Mouse (Mus musculus) heart, embryonic 14.5 days (tissue): ENCODE data around the gene Galnt17. TPM values are rescaled to one million over a fixed set of nuclear protein-coding genes. Genes with fewer than 3 reads are reported as not detected.

Experiments used
- ATAC-seq: fragments of 200-750 bp; cut with Nextera tagmentation; 2 replicates; pipeline ENCODE4 v1.8.0; 2017; ENCODE audit warnings: low read depth, moderate TSS enrichment; ENCODE audit not compliant: insufficient number of reproducible peaks, insufficient read depth, low FRiP score
- H3K27ac ChIP-seq, 2 experiments: fragments of 200-500 bp in 1 of 2; fragments of 300-500 bp in 1 of 2; sonication (generic) in 1 of 2; replicated peaks in 1 of 2; 2 replicates each; pipeline ENCODE4 v1.5.1; 2012 to 2014; ENCODE audit warnings: low read depth in 2 of 2, low read length in 2 of 2, control low read depth in 1 of 2, mild to moderate bottlenecking in 1 of 2, mixed read lengths in 1 of 2; ENCODE audit not compliant: control insufficient read depth in 1 of 2, insufficient read depth in 1 of 2
- H3K27me3 ChIP-seq: fragments of 300-500 bp; sonication (generic); 2 replicates; pipeline ENCODE4 v1.6.1; 2014; ENCODE audit warnings: mild to moderate bottlenecking, low read length, control low read depth; ENCODE audit not compliant: control insufficient read depth, insufficient read depth
- H3K36me3 ChIP-seq: fragments of 300-500 bp; sonication (generic); 2 replicates; pipeline ENCODE4 v1.6.1; 2014; ENCODE audit warnings: mild to moderate bottlenecking, control low read depth, low read length, mixed read lengths; ENCODE audit not compliant: control insufficient read depth, insufficient read depth
- H3K4me1 ChIP-seq, 2 experiments: fragments of 200-500 bp in 1 of 2; fragments of 300-500 bp in 1 of 2; sonication (generic) in 1 of 2; 2 replicates each; pipeline ENCODE4 v1.6.1; 2012 to 2014; ENCODE audit warnings: low read length in 2 of 2, control low read depth in 1 of 2, mixed read lengths in 1 of 2; ENCODE audit not compliant: control insufficient read depth in 2 of 2, insufficient read depth in 2 of 2
- H3K4me2 ChIP-seq: fragments of 300-500 bp; sonication (generic); 2 replicates; pipeline ENCODE4 v1.6.1; 2014; ENCODE audit warnings: mild to moderate bottlenecking, low read length
- H3K4me3 ChIP-seq, 2 experiments: fragments of 200-500 bp in 1 of 2; fragments of 300-500 bp in 1 of 2; sonication (generic) in 1 of 2; 2 replicates each; pipeline ENCODE4 v1.5.1; 2012 to 2014; ENCODE audit warnings: low read length in 2 of 2, mild to moderate bottlenecking in 2 of 2, control low read depth in 1 of 2, low read depth in 1 of 2, moderate library complexity in 1 of 2; ENCODE audit not compliant: control insufficient read depth in 1 of 2, insufficient read depth in 1 of 2
- H3K9ac ChIP-seq: fragments of 300-500 bp; sonication (generic); 2 replicates; pipeline ENCODE4 v1.6.1; 2014; ENCODE audit warnings: mild to moderate bottlenecking, low read length
- H3K9me3 ChIP-seq: fragments of 300-500 bp; sonication (generic); 2 replicates; pipeline ENCODE4 v1.6.1; 2016; ENCODE audit warnings: low read length, control low read depth; ENCODE audit not compliant: control insufficient read depth
- WGBS: fragments of 180-500 bp; shearing (Covaris S2); extraction: QIAGEN DNeasy Blood & Tissue Kit; methylation state at CpG from one replicate; pipeline ENCODE4 v1.1.7; 2014; 5-methylcytosine and 5-hydroxymethylcytosine counted together
- polyA plus RNA-seq: library from polyadenylated mRNA; unstranded; fragments of >200 nt; fragmentation: Nextera tagmentation; extraction: Ambion mirVana; gene quantifications from 2 replicates; pipeline ENCODE4 v1.2.1, GENCODE M21; 2014

Gene Galnt17
- 1.6 and 1.7 TPM in 2 replicates for polyA plus RNA-seq

DNA sequence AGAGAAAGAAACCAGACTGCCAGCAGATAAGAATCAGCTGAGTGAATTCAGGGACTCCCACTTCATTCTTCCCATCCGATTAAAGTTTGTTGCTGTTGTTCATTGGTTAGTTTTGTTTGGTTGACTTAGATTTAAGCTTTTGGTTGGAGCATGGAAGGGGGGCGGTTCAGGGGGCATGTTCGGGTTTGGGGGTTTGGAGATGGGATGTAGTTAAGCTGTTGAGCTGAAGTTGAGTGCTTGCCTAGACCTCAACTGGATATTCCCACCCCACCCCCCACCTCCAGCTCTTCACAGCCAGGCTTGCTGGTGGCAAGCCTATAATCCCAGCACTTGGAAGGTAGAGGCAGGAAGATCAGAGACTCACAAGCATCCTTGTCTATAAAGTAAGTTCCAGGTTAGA is at the start of gene Galnt17:
TSS of gene Galnt17 (minus strand) at position 101 of the 400 bp plus-strand sequence.
- peak within 1 kb of the TSS in 1 of 2 experiments; percentile 37; a peak in 3 of 4 replicates for H3K27ac ChIP-seq
- H3K27me3 ChIP-seq, result peaks cover 26% of the 10 kb centered on the region
- no peaks in the 10 kb centered on the region for H3K9me3 ChIP-seq
- no peak for ATAC-seq
- H3K4me3 ChIP-seq, result peak within 1 kb of the TSS; percentile 56 to 64
- peak within 1 kb of the TSS; percentile 65 for H3K9ac ChIP-seq
- 55% methylated on average over 3 of the region's 3 CpGs for WGBS
- 0 out of 4 replicates have a peak, but pooled peaks cover 0 to 7% of the 10 kb centered on the region in 2 experiments for H3K4me1 ChIP-seq
- no peaks in the 10 kb centered on the region for H3K36me3 ChIP-seq
- peak within 1 kb of the TSS; percentile 91 for H3K4me2 ChIP-seq

DNA sequence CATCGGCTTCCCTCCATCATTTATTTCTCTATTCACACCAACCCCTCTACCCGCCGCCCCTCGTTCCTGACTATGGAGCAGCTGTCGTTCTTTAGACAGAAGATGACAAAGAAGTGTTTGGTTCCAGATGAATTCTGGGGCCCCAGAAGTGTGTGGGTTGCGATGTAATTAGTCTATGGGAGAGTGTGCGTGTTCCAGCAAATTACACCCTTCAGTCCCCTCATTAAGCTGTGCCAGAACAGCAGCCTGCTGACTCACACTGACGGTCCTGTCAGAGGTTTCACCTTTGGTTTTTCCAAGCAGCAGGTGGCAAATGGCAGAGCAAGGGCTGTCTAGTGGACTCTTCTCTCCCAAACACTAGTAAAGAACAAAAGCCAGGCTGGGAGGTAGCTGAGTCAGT is 26.2 kb upstream of the Galnt17 start:
- no peak overlapping the region for H3K4me2 ChIP-seq

DNA sequence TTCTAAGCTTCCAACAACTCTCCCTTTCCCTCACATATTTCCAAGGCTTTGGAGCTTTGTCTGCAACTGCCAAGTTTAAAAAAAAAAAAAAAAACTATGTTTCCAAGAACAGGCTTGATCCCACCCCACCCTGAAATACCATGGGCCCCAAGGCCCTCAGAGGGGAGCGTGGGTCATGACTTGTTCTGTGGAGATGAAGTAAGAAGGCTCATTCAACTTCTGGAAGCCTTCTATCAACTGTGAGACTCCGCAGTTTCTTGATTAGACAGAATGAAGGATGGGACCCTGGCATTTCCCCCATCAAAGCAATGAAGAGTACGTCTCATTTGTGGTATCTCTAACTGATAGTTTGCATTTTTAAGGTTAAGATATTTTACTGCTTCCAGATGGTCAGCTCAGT is 13.0 kb upstream of the Galnt17 start:
- no peaks in the 10 kb centered on the region for H3K27me3 ChIP-seq
- no peak overlapping the region for H3K27ac ChIP-seq
- H3K9me3 ChIP-seq, result no peaks in the 10 kb centered on the region
- no peaks in the 10 kb centered on the region for H3K4me1 ChIP-seq
- no peaks in the 10 kb centered on the region for H3K36me3 ChIP-seq
- no peak overlapping the region for H3K9ac ChIP-seq
- H3K4me2 ChIP-seq, result no peak overlapping the region
- 52% methylated on average over 3 of the region's 3 CpGs for WGBS
- H3K4me3 ChIP-seq, result no peak overlapping the region
- ATAC-seq, result no peak

More for the DNA sequence above, 26.2 kb upstream of the Galnt17 start:
- no peak overlapping the region for H3K4me3 ChIP-seq
- H3K36me3 ChIP-seq, result no peaks in the 10 kb centered on the region
- H3K9me3 ChIP-seq, result no peaks in the 10 kb centered on the region
- ATAC-seq, result no peak
- H3K4me1 ChIP-seq, result no peaks in the 10 kb centered on the region
- no peaks in the 10 kb centered on the region for H3K27me3 ChIP-seq
- no peak overlapping the region for H3K27ac ChIP-seq
- 84% methylated on average over 8 of the region's 8 CpGs for WGBS
- H3K9ac ChIP-seq, result no peak overlapping the region

DNA sequence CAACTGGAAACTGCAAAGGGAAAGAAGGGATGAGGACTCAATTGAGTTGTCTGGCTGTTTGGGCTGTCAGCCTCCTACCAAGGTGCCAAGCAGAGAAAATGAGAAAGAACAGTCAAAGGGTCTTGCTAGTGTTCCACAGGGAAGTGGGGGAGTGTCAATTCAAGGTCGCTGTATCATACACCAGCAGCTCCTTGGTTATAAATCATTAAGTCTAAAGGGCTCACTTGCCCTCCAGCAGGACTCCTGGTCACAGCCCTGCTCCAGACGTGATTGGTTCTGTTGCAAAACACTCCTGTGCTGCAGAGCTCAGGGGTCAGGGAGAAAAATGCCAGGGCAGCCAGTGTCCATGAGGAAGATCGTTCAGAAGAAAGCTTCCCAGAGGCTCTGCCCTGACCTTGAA is 11.3 kb upstream of the Galnt17 start:
- Histone ChIP-seq H3K4me1 (no peaks in the 10 kb centered on the region), H3K9ac (no peak overlapping the region), H3K27me3 (no peaks in the 10 kb centered on the region), H3K9me3 (no peaks in the 10 kb centered on the region), H3K4me3 (no peak overlapping the region), H3K27ac (no peak overlapping the region), H3K4me2 (no peak overlapping the region), H3K36me3 (no peaks in the 10 kb centered on the region)
- ATAC-seq, result no peak
- WGBS, result 54% methylated on average over 3 of the region's 3 CpGs

DNA sequence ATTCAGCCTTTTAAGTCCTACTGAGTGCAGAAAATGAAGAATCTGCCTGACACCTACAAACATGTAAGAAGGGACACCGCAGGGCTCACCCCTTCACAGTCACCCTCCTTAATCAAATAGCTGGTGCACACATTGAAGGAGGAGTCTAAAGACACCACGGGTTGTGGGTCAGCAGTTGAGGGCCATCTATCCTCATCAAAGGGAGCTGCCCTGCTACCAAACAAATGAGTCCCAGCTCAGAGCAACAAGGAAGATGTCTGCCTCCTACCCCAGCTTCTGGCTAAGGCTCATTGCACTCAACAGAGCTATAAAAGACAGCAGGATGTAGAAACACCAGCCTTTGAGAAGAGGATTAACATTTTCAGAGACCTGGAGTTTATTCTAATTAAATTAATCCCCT is 10.8 kb upstream of the Galnt17 start:
- H3K27me3 ChIP-seq, result no peaks in the 10 kb centered on the region
- WGBS, result 60% methylated on average over 2 of the region's 2 CpGs
- H3K4me3 ChIP-seq, result no peak overlapping the region
- ATAC-seq, result no peak
- no peak overlapping the region for H3K9ac ChIP-seq
- H3K4me1 ChIP-seq, result no peaks in the 10 kb centered on the region
- H3K9me3 ChIP-seq, result no peaks in the 10 kb centered on the region
- H3K27ac ChIP-seq, result no peak overlapping the region
- H3K36me3 ChIP-seq, result no peaks in the 10 kb centered on the region
- no peak overlapping the region for H3K4me2 ChIP-seq

DNA sequence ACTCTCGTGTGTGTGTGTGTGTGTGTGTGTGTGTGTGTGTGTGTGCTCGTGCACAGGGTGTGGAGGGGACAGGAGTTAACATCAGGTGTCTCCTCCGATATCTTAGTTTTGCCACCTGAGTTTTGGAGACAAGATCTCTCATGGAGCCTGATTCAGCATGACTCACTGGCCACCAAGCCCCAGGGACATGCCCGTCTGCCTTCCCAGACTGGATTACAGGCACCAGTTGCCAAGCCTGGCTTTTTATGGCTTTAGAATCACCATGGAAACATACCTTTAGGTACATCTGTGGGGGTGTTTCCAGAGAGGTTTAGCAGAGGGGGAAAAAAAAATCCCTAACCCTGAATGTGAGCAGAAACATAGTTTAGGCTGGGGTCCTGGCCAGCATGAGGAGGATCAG is 6.7 kb upstream of the Galnt17 start:
- 77% methylated on average over 4 of the region's 4 CpGs for WGBS

DNA sequence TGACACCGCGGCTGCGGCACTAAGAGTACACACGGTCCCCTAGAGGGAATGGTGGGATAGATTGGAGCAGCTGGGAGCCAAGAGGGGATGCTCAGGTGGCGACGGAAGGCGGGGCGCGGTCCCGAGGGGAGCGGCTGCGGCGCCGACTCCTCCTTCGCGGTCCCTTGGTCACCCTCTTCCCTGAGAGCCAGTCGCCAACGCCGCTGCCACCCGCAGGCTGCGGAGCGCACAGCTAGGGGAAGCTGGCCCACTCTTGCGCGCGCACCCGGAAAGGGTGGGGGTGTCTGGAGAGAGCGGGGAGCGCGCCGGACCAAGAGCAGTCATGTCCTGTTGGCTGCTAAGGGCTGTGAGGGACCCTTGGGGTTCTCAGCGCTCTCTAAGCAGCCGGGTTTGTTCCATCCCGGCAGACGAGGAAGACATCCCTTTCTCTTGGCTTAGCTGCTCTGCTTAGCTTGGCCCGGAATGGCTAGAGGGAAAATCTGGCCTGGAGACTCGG is 593 bp downstream of the Galnt17 start:
- ATAC-seq, result peak; percentile 86
- Histone ChIP-seq H3K9me3 (no peaks in the 10 kb centered on the region), H3K27ac (peak overlapping the region in 1 of 2 experiments; percentile 37; a peak in 3 of 4 replicates), H3K36me3 (no peaks in the 10 kb centered on the region), H3K4me3 (peak overlapping the region; percentile 56 to 64), H3K27me3 (peaks cover 26% of the 10 kb centered on the region), H3K4me2 (peak overlapping the region; percentile 91), H3K4me1 (0 out of 4 replicates have a peak, but pooled peaks cover 0 to 7% of the 10 kb centered on the region in 2 experiments), H3K9ac (peak overlapping the region; percentile 65)
- under 1% methylated on average over 34 of the region's 36 CpGs for WGBS

More for the DNA sequence above, 6.7 kb upstream of the Galnt17 start:
- Histone ChIP-seq H3K9ac (no peak overlapping the region), H3K4me1 (no peaks in the 10 kb centered on the region), H3K36me3 (no peaks in the 10 kb centered on the region), H3K27me3 (no peaks in the 10 kb centered on the region), H3K27ac (no peak overlapping the region), H3K4me2 (no peak overlapping the region), H3K4me3 (no peak overlapping the region), H3K9me3 (no peaks in the 10 kb centered on the region)
- ATAC-seq, result no peak
